9 mouse cellular contexts compared by ENCODE assay signal in the genomic region with DNA sequence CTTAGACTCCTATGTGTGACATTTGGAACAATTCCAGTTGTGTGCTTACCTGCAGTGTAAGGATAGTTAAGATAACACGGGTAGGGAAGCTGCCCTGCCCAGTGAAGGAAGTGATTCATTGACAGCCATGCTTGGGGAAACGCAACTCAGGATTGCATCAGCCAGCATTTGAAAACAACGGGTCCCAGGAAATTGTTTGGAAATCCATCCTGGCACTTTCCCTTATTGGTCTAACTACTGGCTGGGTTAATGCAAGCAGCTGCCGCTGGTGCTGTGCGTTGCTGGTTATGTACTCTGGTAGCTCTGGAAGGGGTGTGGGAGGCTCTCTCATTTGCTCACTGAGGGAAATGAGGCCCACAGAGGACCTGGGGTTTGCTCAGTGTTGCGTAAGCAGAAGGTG. TPM values are rescaled to one million over a fixed set of nuclear protein-coding genes. Genes with fewer than 3 reads are reported as not detected.
DNase-seq lines count a peak whose midpoint lies in the region; ATAC-seq and TF ChIP-seq lines count a peak whose summit lies in the region.
"Had no signal": no experiment of that assay in that cellular context is flagged by ENCODE, and none has a peak within 500 bp of the region (broad histone marks: within the 10 kb centered on the region; RNA-seq: fewer than 3 reads in every experiment).

No protein-coding gene starts in this region.

- no peak for TF ChIP-seq POLR2A in ES-Bruce4 (IDR thresholded peaks at IDR 0.05; ENCODE audit: insufficient read depth, low read length)

- no peak for TF ChIP-seq CTCF in ES-Bruce4 (IDR thresholded peaks at IDR 0.05; ENCODE audit: low read depth, low read length)

- H3K36me3 ChIP-seq in ES-Bruce4 (ENCODE audit: control insufficient read depth, insufficient read depth, low read length, poor library complexity, severe bottlenecking): no peaks in the 10 kb centered on the region
- H3K36me3 ChIP-seq in limb, embryonic 13.5 days: no peaks in the 10 kb centered on the region
- H3K36me3 ChIP-seq: embryonic facial prominence, embryonic 10.5 days had no signal

- H3K27ac ChIP-seq in ES-Bruce4 (ENCODE audit: insufficient read depth, low read length): no peak overlapping the region
- no peak overlapping the region for H3K27ac ChIP-seq in limb, embryonic 13.5 days
- H3K27ac ChIP-seq: embryonic facial prominence, embryonic 10.5 days had no signal

- WGBS in limb, embryonic 13.5 days: 75% methylated on average over 6 of the region's 6 CpGs

- H3K9ac ChIP-seq in ES-Bruce4 (ENCODE audit: low read depth, poor library complexity, severe bottlenecking): 0 out of 2 replicates have a peak overlapping the region, but pooled peaks have one; percentile 30
- no peak overlapping the region for H3K9ac ChIP-seq in limb, embryonic 13.5 days

- no peak overlapping the region for H3K4me3 ChIP-seq in ES-Bruce4 (ENCODE audit: low read depth, low read length)
- H3K4me3 ChIP-seq in limb, embryonic 13.5 days: no peak overlapping the region
- H3K4me3 ChIP-seq: embryonic facial prominence, embryonic 10.5 days had no signal

- ATAC-seq in limb, embryonic 13.5 days (ENCODE audit: low FRiP score, low read depth): no peak

- H3K4me2 ChIP-seq in limb, embryonic 13.5 days (replicated peaks): 0 out of 2 replicates have a peak overlapping the region, but pooled peaks have one; percentile 7

- no peaks in the 10 kb centered on the region for H3K9me3 ChIP-seq in ES-Bruce4 (replicated peaks; ENCODE audit: control insufficient read depth, insufficient read depth, low read length, poor library complexity, severe bottlenecking)
- H3K9me3 ChIP-seq in limb, embryonic 13.5 days: no peaks in the 10 kb centered on the region
- H3K9me3 ChIP-seq: embryonic facial prominence, embryonic 10.5 days had no signal

- DNase-seq in NIH3T3 (ENCODE audit: low read depth): peak; percentile 49
- peak; percentile 80 for DNase-seq in lung, postnatal 36 days
- DNase-seq in layer of hippocampus, postnatal 10 days (ENCODE audit: low spot score in 2 of 2): no peak
- DNase-seq in cerebellum, postnatal 10 days: no peak
- no peak for DNase-seq in kidney, postnatal 14 days
- DNase-seq: gastrocnemius, postnatal 25 days had no signal

- H3K4me1 ChIP-seq in ES-Bruce4 (ENCODE audit: control insufficient read depth, insufficient read depth, low read length): no peaks in the 10 kb centered on the region
- peaks cover 15% of the 10 kb centered on the region for H3K4me1 ChIP-seq in limb, embryonic 13.5 days

- H3K27me3 ChIP-seq in ES-Bruce4 (ENCODE audit: control insufficient read depth, insufficient read depth, low read length, poor library complexity, severe bottlenecking): no peaks in the 10 kb centered on the region
- no peaks in the 10 kb centered on the region for H3K27me3 ChIP-seq in limb, embryonic 13.5 days

- TF ChIP-seq EP300 in ES-Bruce4 (IDR thresholded peaks at IDR 0.05; ENCODE audit: insufficient read depth, low read depth, low read length): no peak

RNA-seq across cellular contexts. Expression of a gene that starts 43.7 kb away (rescaled TPM):
- 158 and 161 TPM in 2 replicates for polyA plus RNA-seq in ES-Bruce4 (2011; ENCODE audit: insufficient read depth, insufficient read length, low read depth, missing spikeins)
- 157 and 165 TPM in 2 replicates for polyA plus RNA-seq in limb, embryonic 13.5 days (2015; fragmentation: Nextera tagmentation; extraction: Ambion mirVana)
- 10 to 100 TPM; 64.7 to 73.8 TPM for total RNA-seq in layer of hippocampus, postnatal 10 days (2021)

Comparison
In these comparisons a context has a peak if more than half of its experiments do, and no peak if none do; other contexts are left out.
1. DNase-seq: peak in NIH3T3 (single experiment) and lung, postnatal 36 days (single experiment); none in layer of hippocampus, postnatal 10 days (0 of 2), cerebellum, postnatal 10 days (0 of 2) and kidney, postnatal 14 days (single experiment).